Mouse (Mus musculus) CH12.LX (cell line): ENCODE measurements around the gene Paqr6. TPM values are rescaled to one million over a fixed set of nuclear protein-coding genes. Genes with fewer than 3 reads are reported as not detected.
"Not testable (repeated sequence)": the region's sequence is repeated elsewhere in the genome, so short reads cannot be mapped to it uniquely, and the experiment has no call there.

ENCODE experiments used
- DNase-seq: peaks from one replicate; pipeline ENCODE4 v3.0.0-alpha.2; 2013; ENCODE audit errors: extremely low read depth
- H3K27ac ChIP-seq: 2 replicates; pipeline ENCODE4 v1.5.1; 2012; ENCODE audit warnings: low read depth, mild to moderate bottlenecking, control low read depth, moderate library complexity; ENCODE audit not compliant: insufficient read depth
- H3K27me3 ChIP-seq: replicated peaks from 2 replicates; pipeline ENCODE3; 2012; ENCODE audit warnings: inconsistent platforms
- H3K36me3 ChIP-seq, 2 experiments: replicated peaks in 1 of 2; 2 replicates each; pipeline versions ENCODE3 to v1.6.1; 2012; ENCODE audit warnings: inconsistent platforms in 1 of 2, low read length in 1 of 2, mild to moderate bottlenecking in 1 of 2, mixed read lengths in 1 of 2, moderate library complexity in 1 of 2; ENCODE audit not compliant: control insufficient read depth in 1 of 2, insufficient read depth in 1 of 2
- H3K4me1 ChIP-seq, 2 experiments: 2 replicates each; pipeline ENCODE4 v1.6.1; 2012; ENCODE audit warnings: inconsistent platforms in 1 of 2, moderate library complexity in 1 of 2; ENCODE audit not compliant: insufficient read depth in 2 of 2, control insufficient read depth in 1 of 2
- H3K4me2 ChIP-seq: 2 replicates; pipeline ENCODE4 v1.6.1; 2012; ENCODE audit warnings: low read depth, mild to moderate bottlenecking, control low read depth; ENCODE audit not compliant: poor library complexity, insufficient read depth, severe bottlenecking
- H3K4me3 ChIP-seq, 3 experiments: fragments of 150-350 bp in 1 of 3; sonication (generic) in 1 of 3; replicated peaks in 1 of 3; 2 replicates each; pipeline versions ENCODE3 to v1.5.1; 2011 to 2012; ENCODE audit warnings: low read depth in 2 of 3, low read length in 2 of 3, mild to moderate bottlenecking in 2 of 3, moderate library complexity in 2 of 3, control low read depth in 1 of 3, improper control_type of control experiment in 1 of 3, inconsistent platforms in 1 of 3, mixed read lengths in 1 of 3; ENCODE audit not compliant: poor library complexity in 1 of 3
- H3K79me2 ChIP-seq: replicated peaks from 2 replicates; pipeline ENCODE4 v1.6.1; 2012; ENCODE audit warnings: mild to moderate bottlenecking, moderate library complexity; ENCODE audit not compliant: control insufficient read depth, poor library complexity, insufficient read depth, severe bottlenecking; ENCODE audit errors: extremely low read depth
- H3K9ac ChIP-seq: 2 replicates; pipeline ENCODE4 v1.6.1; 2012; ENCODE audit warnings: low read depth, mild to moderate bottlenecking, control low read depth, moderate library complexity; ENCODE audit not compliant: insufficient read depth
- H3K9me3 ChIP-seq: replicated peaks from 2 replicates; pipeline ENCODE3; 2012; ENCODE audit warnings: low read length, inconsistent platforms, mixed read lengths
- CTCF ChIP-seq, 2 experiments: IDR thresholded peaks in 1 of 2; conservative IDR thresholded peaks in 1 of 2; 2 replicates each; pipeline ENCODE4 v1.5.1; 2011 to 2012; ENCODE audit warnings: low read depth in 2 of 2, low read length in 2 of 2, improper control_type of control experiment in 1 of 2, inconsistent platforms in 1 of 2, mild to moderate bottlenecking in 1 of 2, moderate library complexity in 1 of 2
- IRF4 ChIP-seq: IDR thresholded peaks from 2 replicates; pipeline ENCODE4 v1.6.1; 2014; ENCODE audit warnings: low read depth, mild to moderate bottlenecking, inconsistent platforms, low read length, improper control_type of control experiment
- MAZ ChIP-seq: IDR thresholded peaks from 2 replicates; pipeline ENCODE4 v1.6.1; 2012; ENCODE audit warnings: low read depth, mild to moderate bottlenecking, inconsistent platforms, low read length, improper control_type of control experiment, moderate library complexity
- PAX5 ChIP-seq: IDR thresholded peaks from 2 replicates; pipeline ENCODE4 v1.6.1; 2012; ENCODE audit warnings: low read length, inconsistent platforms, mixed read lengths
- POLR2A ChIP-seq: IDR thresholded peaks from 2 replicates; pipeline ENCODE4 v1.6.1; 2011; ENCODE audit warnings: low read depth, mild to moderate bottlenecking, improper control_type of control experiment, low read length
- RCOR1 ChIP-seq: conservative IDR thresholded peaks from 2 replicates; pipeline ENCODE4 v1.6.1; 2012; ENCODE audit warnings: low read depth, mild to moderate bottlenecking, inconsistent platforms, low read length, improper control_type of control experiment
- ZC3H11A ChIP-seq: IDR thresholded peaks from 2 replicates; pipeline ENCODE4 v1.6.1; 2012; ENCODE audit warnings: low read depth, mild to moderate bottlenecking, inconsistent platforms, low read length, improper control_type of control experiment
- ZNF384 ChIP-seq: IDR thresholded peaks from 2 replicates; pipeline ENCODE4 v1.6.1; 2012; ENCODE audit warnings: low read depth, low read length, improper control_type of control experiment, inconsistent platforms
- dilution Hi-C: fragments of 300-500 bp; cut with MboI; formaldehyde crosslinking; loops from 2 replicates; pipeline ENCODE4 v1.14.3; 2020; ENCODE audit warnings: low sequenced_read_pairs; ENCODE audit not compliant: extremely low pct_unique_long_range_greater_than_20kb, extremely low pct_ligation_motif_present
- in situ Hi-C: fragments of 300-500 bp; cut with MboI; formaldehyde crosslinking; loops from 3 replicates; pipeline ENCODE4 v1.14.3; 2019; ENCODE audit warnings: low sequenced_read_pairs, low pct_ligation_motif_present, low pct_unique_long_range_greater_than_20kb, mixed read lengths
- polyA plus RNA-seq: library from polyadenylated mRNA; unstranded; fragments of >175 nt; gene quantifications from 2 replicates; pipeline ENCODE4 v1.2.1, GENCODE M21; 2012; ENCODE audit warnings: low read depth; ENCODE audit not compliant: insufficient read length
- total RNA-seq, 2 experiments: library from RNA; depleted of rRNA; stranded (reverse); fragments of 300-350 nt in 1 of 2; fragments of >200 nt in 1 of 2; gene quantifications; 2 replicates each; pipeline ENCODE4 v1.2.3; 2012 to 2014

Gene Paqr6
- total and polyA plus RNA-seq, 3 experiments = 0.13 to 0.21 TPM; not detected in 1

DNA sequence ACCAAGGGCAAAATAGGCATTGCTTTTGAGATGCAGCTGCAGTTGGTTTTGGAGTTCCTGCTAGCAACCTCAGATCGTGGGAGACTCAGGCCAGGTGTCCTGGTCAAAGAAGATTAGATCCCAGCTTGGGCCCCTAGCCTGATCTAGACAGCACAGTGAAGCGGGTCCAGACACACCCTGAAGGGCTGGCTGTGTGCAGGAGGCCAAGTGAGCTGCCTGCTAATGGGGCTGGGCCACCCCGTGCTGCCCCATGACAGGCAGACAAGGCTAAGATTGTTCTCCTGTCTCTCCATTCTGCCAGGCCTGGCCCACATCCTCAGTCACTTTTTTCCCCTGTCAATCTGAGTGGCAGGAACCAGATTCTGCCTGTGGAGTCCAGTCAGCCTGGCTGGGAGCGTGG is 684 bp upstream of the Paqr6 start:
- no peak overlapping the region for H3K4me3 ChIP-seq
- no peaks in the 10 kb centered on the region for H3K4me1 ChIP-seq
- DNase-seq = no peak
- in situ Hi-C loops (no loop called here), dilution Hi-C loops (no loop called here)
- no peaks in the 10 kb centered on the region for H3K79me2 ChIP-seq
- no peak overlapping the region for H3K9ac ChIP-seq
- H3K36me3 ChIP-seq = peaks cover 39 to 70% of the 10 kb centered on the region in 2 experiments
- no peaks in the 10 kb centered on the region for H3K9me3 ChIP-seq
- no peak overlapping the region for H3K27ac ChIP-seq
- H3K27me3 ChIP-seq = no peaks in the 10 kb centered on the region
- TF ChIP-seq CTCF (conservative IDR thresholded peaks at IDR 0.05 in 1 of 2, IDR thresholded peaks at IDR 0.05 in 1 of 2; ENCODE audit: low read depth in 2 of 2, low read length in 2 of 2) (no peak), POLR2A (0 out of 2 replicates have a peak, but pooled peaks have one; percentile 14)
- H3K4me2 ChIP-seq = no peak overlapping the region

DNA sequence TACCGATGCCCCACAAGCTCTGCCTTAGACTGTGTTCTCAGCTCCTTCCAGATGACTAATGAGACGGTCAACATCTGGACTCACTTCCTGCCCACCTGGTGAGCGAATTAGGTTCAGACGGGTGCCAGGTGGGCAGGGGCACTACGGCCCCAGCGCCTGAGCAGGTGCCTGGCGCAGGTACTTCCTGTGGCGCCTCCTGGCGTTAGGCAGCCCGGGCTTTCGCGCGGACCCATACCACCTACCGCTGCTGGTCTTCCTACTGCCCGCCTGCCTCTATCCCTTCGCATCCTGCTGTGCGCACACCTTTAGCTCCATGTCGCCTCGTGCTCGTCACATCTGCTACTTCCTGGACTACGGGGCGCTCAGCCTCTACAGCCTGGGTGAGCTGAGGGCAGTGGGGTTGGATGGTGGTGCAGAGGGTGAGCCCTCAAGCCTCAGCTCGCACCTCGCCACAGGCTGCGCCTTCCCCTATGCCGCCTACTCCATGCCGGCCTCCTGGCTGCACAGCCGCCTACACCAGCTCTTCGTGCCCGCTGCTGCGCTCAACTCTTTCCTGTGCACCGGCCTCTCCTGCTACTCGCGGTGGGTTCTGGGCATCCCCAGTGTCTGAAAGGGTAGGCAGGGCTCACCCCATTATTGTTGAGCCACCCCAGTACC is 1.4 kb downstream of the Paqr6 start:
- in situ Hi-C loops = no loop called here
- no peak for DNase-seq
- no peak overlapping the region for H3K4me2 ChIP-seq
- dilution Hi-C loops = no loop called here
- peaks cover 18 to 49% of the 10 kb centered on the region in 2 experiments for H3K36me3 ChIP-seq
- no peaks in the 10 kb centered on the region for H3K79me2 ChIP-seq
- H3K9ac ChIP-seq = no peak overlapping the region
- no peaks in the 10 kb centered on the region for H3K4me1 ChIP-seq
- no peaks in the 10 kb centered on the region for H3K27me3 ChIP-seq
- H3K27ac ChIP-seq = no peak overlapping the region
- H3K4me3 ChIP-seq = no peak overlapping the region
- H3K9me3 ChIP-seq = peaks cover 7% of the 10 kb centered on the region
- TF ChIP-seq RCOR1 = no peak
- no peak for TF ChIP-seq ZNF384
- no peak for TF ChIP-seq IRF4
- no peak for TF ChIP-seq MAZ
- no peak for TF ChIP-seq ZC3H11A
- no peak for TF ChIP-seq PAX5

DNA sequence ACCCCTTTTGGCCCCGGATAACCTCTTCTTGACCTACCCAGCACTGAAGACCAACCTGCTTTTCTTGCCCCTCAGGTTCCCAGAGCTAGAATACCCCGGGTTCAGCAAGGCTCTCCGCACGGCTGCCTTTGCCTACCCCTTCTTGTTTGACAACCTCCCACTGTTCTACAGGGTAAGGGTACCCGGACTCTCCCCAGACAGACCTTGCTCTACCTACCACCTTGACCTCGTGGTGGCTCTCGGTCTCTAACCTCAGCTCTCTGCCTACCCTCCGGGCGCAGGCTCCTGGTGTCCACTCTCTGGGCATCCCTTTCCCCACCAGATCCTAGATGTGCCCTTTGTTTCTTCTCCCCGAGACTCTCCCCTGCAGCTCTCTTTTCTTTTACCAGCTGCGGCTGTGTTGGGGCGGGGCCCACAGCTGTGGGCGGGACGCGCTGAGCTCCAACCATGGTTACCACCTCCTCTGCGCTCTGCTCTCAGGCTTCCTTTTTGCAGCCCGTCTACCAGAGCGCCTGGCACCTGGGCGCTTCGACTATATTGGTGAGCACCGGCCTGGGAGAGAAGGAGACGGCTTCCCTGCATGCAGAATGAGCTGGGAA is 2.5 kb downstream of the Paqr6 start:
- not testable (repeated sequence) for H3K9ac ChIP-seq, H3K4me1 ChIP-seq, H3K4me3 ChIP-seq

DNA sequence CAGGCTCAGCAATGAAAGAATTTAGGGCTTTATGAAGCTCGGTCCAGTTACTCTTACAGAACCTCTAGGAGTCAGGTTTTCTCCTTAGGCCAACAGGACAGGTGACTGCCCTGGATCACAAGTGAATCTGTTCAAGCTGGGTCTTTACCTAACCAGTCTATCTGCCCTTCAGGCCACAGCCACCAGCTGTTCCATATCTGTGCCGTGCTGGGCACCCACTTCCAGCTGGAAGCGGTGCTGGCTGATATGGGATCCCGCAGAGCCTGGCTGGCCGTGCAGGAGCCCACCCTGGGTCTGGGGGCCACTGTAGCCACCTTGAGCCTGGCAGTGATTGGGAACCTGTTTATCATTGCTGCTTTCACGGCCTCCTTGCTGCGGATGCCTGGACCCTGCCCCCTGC is 3.1 kb downstream of the Paqr6 start:
- H3K4me3 ChIP-seq, DNase-seq, H3K79me2 ChIP-seq, H3K4me2 ChIP-seq, H3K27me3 ChIP-seq, H3K4me1 ChIP-seq, H3K9ac ChIP-seq, in situ Hi-C loops, dilution Hi-C loops, H3K27ac ChIP-seq, H3K9me3 ChIP-seq: not testable (repeated sequence)
- peaks cover 3 to 32% of the 10 kb centered on the region in 2 experiments for H3K36me3 ChIP-seq

More for the DNA sequence above, 2.5 kb downstream of the Paqr6 start:
- dilution Hi-C loops, H3K27ac ChIP-seq, H3K4me2 ChIP-seq, in situ Hi-C loops, H3K79me2 ChIP-seq, H3K9me3 ChIP-seq, H3K27me3 ChIP-seq, DNase-seq: not testable (repeated sequence)
- peaks cover 9 to 38% of the 10 kb centered on the region in 2 experiments for H3K36me3 ChIP-seq

DNA sequence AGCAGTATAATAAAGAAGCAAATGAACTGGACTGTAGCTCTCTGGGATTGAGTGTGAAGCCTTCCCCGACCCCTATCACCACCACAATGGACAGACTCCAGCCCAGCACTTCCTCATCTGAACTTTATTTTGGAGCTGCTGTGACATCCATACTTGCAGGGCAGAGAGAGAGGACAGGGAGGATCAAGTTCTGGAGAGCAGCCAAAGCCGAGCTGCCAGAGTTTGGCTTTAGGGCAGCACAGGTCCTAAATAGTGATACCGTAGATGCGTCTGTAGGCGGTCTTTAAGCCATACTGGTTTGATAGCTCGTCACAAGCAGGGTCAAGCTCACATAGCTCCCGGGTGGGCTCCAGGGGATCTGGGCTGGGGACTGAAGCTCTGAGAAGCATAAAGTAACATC is 4.1 kb downstream of the Paqr6 start:
- H3K4me3 ChIP-seq, H3K9me3 ChIP-seq, H3K4me2 ChIP-seq, DNase-seq, H3K4me1 ChIP-seq, H3K27ac ChIP-seq, H3K27me3 ChIP-seq, H3K9ac ChIP-seq, dilution Hi-C loops, H3K79me2 ChIP-seq, in situ Hi-C loops: not testable (repeated sequence)
- H3K36me3 ChIP-seq = peaks cover 0 to 22% of the 10 kb centered on the region in 2 experiments
